Mouse (Mus musculus) MEL-GATA-1-ER (cell line): Measurements from ENCODE around the gene Spata48.

Experiments used
- DNase-seq: peaks from one replicate; pipeline ENCODE4 v3.0.0-alpha.2; 2012; ENCODE audit warnings: low read depth; ENCODE audit errors: extremely low read depth

Spata48 gene

GRCm38 (mm10) chr11:11461635-11462560, at the start of gene Spata48, which contains the start of gene Zpbp:
Gene Spata48, plus strand, starts transcription at chr11:11462094.
Gene Zpbp, minus strand, starts transcription at chr11:11462408.
- peak; percentile 88 for DNase-seq

DNA sequence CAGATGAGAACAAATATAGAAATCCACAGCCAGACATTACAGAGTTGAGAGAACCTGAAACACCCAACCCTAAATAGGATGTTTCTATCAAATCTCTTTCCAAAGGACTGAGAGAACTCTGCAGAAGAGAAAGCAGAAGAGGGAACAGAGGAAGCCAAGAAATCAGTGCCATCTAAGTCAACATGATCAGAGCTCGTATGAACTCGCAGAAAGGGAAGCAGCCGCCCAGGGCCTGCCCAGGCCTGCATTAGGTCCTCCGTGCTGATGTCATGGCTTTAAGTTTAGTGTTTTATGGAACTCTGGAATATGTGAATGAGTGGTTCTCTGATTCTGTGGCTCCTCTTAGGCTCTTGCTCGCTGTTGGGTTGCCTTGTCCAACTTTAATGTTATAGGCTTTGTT, 47.7 kb upstream of the Spata48 start:
- no peak for DNase-seq

DNA sequence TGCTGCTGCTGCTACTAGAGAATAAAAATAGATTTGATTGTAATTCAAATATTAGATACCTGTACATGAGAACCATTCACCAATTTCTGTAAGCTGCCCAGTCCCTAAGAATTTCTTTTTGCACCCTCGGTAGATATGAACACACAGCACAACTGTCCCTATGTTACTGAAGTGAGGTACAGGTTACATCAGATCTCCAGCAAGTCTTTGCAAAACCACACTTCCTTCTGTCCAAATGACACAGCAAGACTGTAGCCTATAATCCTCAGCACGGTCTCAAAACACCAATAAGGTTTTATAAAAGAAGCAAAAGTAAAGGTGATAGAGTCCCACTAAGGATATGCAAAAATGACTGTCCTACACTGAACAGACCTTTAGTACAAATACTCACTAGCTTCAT, 44.5 kb upstream of the Spata48 start:
- DNase-seq = no peak

GRCm38 (mm10) chr11:11455037-11455436, 6.9 kb upstream of the Spata48 start:
- DNase-seq = peak; percentile 33

GRCm38 (mm10) chr11:11462561-11462890, 632 bp downstream of the Spata48 start:
- DNase-seq = no peak

DNA sequence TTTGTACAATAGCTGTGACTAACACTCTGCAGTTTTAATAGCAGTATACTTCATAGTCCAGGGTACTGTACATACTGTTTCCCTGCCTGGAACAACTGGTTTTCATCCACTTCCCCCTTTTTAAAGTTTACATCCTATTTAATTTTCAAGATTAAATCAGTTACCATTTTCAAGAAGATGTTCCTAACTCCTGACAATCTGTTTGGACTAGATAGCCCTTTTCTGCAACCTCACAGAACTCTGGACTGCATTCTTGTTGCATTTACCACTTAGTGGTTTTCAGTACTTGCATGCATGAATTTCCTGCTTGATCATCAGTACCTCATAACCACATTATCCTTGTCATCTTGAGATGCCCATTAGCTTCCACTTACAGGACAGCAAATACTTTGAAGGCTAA, 7.0 kb downstream of the Spata48 start:
- DNase-seq = no peak

GRCm38 (mm10) chr11:11484378-11484777, 22.5 kb downstream of the Spata48 start:
- no peak for DNase-seq

DNA sequence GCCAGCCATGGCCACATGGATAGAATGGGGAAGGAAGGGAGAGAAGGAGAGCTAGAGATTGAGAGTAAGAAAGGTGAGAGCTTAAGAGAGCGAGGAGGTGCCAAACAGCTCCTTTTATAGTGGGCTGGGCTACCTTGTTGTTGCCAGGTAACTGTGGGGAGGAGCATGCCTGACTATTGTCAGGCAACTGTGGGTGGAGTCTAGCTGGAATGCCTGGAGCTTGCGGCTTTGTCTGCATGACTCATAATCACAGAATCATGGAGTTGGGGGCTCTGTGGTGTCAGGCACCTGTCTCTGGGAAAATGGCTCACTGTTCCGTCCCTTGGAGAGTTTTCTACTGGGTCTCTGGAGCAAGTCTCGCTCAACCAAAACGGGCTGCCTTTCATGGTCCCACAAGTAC, 30.1 kb downstream of the Spata48 start:
- DNase-seq = no peak

DNA sequence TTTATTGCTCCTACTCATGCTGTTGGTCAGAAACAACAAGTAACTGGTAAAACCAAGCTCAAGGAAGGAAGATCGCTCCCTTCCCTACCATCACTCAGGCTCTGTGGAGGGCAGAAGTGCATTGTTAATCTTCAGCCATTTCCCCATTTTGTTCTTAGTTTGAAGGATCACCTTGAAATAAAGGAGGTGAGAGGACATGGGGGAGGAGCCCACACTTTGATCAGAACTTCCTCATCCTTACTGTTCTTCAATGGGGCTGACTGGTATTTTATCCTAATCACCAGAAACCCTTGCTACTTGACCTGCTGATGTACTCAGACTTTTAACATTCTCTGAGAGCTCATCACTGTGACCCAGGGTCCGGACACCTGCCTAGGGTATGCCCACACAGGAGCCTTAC, 33.8 kb downstream of the Spata48 start:
- no peak for DNase-seq

- DNase-seq = peak; percentile 58
These were observed 38.0 kb downstream of the Spata48 start for GRCm38 (mm10) chr11:11499944-11500343.

- DNase-seq = no peak
These were observed 44.3 kb downstream of the Spata48 start for GRCm38 (mm10) chr11:11506187-11506586.

GRCm38 (mm10) chr11:11509413-11509812, 47.5 kb downstream of the Spata48 start:
- no peak for DNase-seq

DNA sequence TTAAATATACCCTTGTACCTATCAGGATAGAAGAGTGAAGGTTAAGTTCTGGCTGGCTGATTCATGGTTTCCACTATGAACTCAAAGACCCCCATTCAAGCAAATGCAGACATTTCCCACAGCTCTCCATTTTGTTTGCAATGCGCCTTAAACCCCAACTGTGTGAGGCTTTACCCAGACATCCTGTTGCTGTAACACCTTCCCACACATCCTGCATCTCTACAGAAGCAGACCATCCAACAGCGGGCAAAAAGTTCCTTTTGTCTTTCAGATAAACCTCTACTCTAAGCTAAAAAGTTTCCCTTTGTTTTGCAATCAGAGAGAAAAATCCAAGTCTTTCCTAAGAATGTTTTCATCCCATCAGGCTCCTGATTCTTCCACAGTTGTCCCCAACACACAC, 50.2 kb downstream of the Spata48 start:
- no peak for DNase-seq

DNA sequence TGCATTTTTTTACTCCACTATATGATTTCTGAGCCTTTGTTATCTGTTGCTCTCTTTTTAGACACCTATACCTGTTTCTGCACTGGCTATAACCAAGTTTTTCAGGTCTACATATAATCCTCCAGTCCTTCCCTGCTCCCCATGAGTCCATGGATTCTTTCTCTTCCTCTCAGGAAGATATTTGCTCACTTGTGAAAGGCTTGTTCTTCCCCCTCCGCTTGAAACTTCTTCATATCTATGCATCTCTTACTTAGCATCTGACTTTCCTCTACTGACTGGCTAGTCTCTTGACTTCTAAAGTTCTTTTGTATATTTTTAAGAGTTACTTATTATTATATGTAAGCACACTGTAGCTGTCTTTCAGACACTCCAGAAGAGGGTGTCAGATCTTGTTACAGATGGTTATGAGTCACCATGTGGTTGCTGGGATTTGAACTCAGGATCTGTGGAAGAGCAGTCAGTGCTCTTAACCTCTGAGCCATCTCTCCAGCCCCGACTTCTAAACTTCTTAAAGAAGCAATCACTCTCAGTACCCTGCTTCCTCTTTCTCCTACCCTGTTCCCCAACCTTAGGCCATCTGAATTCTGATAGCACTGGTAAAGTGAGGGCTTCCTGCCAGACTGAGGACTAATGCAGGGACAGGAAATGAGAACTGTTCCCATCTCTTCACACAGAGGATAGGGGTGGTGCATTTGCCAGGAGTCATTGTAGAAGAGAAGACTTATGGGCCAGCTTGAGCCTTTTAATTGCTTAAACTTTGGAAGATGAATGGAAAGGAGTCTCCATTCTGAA, 51.3 kb downstream of the Spata48 start:
- peak; percentile 92 for DNase-seq

DNA sequence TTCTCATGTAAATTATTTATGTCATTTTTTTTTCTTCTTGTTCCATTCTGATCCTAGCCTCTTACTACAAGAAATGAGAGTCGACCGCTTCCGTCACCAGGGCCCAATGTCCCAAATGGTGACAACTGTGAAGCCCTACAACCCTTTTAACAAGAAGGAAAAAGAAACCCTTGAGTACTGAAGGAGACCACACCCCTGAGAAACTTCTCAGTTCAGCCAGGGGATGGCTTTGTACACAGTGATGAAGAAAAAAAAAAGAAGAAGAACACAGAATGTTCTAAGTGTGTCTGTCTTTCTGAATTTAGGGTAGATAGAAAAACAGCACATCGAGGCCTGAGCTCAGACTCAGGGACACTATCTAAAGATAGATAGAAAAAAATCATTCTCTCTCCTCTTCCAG, 53.0 kb downstream of the Spata48 start:
- DNase-seq = no peak

DNA sequence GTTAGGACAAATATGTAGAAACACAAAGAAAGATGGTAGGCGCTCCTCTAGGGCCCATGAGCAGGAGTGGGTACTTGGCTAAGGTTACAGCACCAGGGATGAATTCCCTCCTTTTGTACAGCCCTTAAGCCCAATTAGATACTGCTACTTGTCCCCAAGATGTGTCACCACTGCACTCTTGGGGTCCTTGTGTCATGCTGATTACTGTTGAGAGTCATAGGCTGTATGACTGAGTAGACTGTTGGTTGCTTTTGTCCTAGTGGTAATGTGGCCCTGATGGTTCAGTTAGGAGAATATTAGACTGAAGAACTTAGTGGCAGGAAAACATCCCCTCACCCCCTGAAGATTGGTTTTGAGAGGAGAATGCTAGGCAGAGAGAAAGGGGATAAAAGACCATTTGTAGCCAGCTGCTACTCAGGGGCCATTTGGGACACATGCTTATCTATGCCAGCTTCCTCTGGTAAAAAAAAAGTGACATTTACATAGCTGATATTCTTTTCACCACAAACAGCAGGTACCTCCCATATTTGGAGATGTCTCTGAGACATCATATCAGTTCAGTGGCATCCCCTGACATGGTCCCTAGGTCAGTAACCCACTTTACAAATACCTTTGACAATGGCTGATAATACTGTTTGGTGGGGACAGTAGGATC, 56.0 kb downstream of the Spata48 start:
- DNase-seq = peak; percentile 74

GRCm38 (mm10) chr11:11519255-11520243, 57.7 kb downstream of the Spata48 start:
- no peak for DNase-seq

- DNase-seq = peak; percentile 89
These were observed 60.1 kb downstream of the Spata48 start for GRCm38 (mm10) chr11:11521908-11522441.

- DNase-seq = no peak
These were observed 66.9 kb downstream of the Spata48 start for GRCm38 (mm10) chr11:11528760-11529159.

- DNase-seq = no peak
These were observed 67.3 kb downstream of the Spata48 start for GRCm38 (mm10) chr11:11529165-11529564.
